Mouse (Mus musculus): ENCODE results near the gene Slc9a7.

Gene Slc9a7

DNA sequence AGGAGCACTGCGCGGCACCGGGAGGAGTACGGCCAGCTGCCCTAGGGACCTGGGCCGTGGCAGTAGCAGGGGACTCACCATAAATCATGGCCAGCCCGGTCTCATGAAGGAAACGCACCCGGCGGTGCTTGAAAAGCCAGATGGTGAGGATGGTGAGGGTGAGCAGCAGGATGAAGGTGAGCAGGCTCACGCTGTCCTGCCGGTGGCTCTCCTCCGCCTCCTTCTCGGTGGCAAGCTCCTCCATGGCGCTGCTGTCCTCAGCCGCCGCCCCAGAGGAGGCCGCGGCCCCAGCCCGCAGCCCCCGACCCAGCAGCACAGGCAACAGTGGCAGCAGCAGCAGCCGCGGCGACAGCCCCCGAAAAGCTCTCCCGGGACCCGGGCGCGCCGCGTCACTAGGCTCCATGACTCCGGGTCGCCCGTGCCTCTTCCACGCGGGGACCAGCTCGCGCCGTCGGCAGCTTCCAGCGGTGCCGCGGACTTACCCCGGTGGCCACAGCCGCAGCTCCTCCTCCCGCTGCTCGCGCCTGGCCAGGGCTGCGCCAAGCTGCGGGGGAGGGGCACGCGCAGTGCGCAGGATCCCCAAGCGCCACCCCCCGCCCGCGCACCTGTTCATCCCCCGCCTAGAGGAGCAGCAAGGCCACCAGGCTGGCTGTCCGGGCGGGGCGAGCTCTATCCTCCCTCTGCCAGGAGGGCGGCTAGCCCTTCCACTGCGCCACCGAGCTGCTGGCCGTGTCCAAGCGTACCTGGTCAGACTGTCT lies at the start of gene Slc9a7:
TSS of gene Slc9a7 (minus strand) at position 526 of the 758 bp plus-strand sequence.
- in situ Hi-C loops (cut with MboI, MseI) = no loop called here

DNA sequence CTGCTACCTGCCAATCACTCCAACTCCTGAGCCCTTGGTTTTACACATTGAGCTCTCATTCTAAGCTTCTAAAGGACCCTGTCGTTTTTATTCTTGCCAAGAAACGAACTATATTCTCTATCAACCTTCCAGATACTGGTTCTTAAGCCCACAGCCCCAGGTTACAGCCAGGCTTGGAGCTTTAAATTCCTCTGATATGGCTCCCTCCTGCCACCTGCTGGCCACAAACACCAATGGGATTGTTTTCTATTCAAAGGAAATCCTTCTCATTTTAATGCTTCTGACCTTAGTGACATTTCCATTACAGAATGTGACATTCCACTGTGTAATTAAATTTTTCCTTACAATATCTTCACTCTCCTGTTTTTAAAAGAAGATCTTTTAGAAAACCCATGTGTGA lies 44.1 kb upstream of the Slc9a7 start:
- in situ Hi-C loops (cut with MboI, MseI) = loop anchor here (5.0 to 25.0 kb wide), 2 partner anchors 173 to 323 kb away; no protein-coding TSS in a partner anchor

DNA sequence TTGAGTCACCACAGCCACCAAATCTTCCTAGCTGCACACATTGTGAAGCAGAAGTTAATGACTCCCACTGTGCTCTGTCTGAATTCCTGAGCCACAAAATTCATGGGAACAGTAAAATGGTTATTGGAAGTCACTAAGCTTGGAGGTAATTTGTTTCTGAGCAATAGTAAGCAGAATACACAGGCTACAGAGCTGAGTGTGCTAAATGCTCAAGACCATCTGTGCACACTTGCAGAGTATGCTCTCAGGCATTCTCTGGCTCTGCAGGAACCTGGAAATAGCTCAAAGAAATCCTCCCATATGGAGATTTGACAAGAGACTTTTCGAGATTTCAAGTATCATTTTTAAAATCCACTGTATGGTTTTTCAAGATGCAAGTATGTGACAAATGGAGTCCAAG lies 41.1 kb upstream of the Slc9a7 start:
- in situ Hi-C loops (cut with MboI, MseI) = loop anchor here in 1 of 2 experiments (25.0 kb wide), 1 partner anchor 320 kb away; no protein-coding TSS in a partner anchor

DNA sequence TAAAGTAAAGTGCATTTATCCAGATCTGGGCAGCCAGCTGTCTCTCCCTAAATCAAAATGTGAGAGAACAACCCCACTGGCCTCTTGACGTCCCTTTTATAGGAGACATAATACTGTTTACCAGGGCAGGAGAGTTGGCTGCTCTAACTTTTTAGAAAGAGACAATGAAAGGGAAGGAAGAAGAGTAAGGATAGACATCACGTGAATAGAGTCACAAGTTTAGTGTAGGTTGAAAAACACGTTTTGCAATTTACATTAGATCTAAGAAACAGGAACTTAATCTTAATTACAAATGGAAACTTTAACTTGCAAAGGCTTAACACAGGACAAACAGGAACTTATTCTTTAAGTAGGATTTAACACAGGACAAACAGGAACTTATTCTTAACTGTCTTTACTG lies 15.6 kb upstream of the Slc9a7 start:
- in situ Hi-C loops (cut with MboI, MseI) = no loop called here

DNA sequence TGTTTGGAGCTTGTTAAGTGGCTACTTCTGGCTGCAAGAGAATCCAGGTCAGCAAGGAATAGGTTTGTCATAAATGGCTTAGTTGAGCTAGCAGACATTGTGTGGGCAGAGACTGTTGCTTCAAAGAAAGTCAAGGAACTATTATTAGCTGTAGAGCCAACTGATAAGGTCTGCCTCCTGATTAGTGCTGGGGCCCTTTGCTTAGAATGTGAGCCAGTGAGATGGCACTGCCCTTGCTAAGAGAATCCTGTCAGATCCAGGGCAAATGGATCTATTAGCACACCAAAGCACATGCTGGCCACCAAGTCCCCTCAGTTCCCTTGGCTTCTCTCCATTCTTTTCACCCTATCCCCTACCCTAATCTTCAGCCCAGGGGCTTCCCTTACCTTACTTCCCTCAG lies 14.3 kb upstream of the Slc9a7 start:
- in situ Hi-C loops (cut with MboI, MseI) = no loop called here

DNA sequence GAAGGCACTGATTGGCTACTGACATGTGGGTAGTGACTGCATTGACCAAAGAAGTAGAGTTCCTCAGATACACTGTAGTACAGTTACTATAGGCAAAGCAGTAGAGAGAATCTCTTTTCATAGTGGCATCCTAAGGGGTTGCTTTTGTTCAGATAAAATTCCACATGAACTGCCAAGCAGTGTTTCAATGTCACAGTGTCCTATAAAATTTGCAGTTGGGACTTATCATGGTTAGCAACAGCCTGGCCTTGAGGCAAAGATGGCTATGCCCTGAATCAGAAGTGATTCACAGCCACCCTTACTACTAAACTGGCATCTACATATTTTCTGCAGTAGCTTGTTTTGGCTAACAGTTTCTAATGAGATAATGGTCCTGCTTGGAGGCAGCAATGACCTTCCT lies 11.7 kb upstream of the Slc9a7 start:
- in situ Hi-C loops (cut with MboI, MseI) = no loop called here

DNA sequence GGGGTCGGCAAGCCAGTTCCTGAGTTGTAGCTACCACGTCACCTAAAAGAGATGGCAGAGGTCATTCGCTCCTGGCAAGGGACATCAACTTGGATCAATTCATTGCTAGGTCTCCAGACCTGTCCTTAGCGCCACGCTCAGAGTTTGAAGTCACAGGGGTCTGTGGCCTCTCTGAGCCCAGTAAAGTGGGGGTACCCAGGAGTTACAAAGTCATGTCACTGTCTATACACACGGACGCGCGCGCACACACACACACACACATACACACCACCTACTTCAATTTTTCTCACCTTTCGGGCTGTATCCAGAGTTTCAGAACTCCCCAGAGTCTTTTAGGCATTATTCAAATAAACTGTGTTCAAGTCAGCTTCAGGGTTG lies 422 bp upstream of the Slc9a7 start:
- in situ Hi-C loops (cut with MboI, MseI) = no loop called here

DNA sequence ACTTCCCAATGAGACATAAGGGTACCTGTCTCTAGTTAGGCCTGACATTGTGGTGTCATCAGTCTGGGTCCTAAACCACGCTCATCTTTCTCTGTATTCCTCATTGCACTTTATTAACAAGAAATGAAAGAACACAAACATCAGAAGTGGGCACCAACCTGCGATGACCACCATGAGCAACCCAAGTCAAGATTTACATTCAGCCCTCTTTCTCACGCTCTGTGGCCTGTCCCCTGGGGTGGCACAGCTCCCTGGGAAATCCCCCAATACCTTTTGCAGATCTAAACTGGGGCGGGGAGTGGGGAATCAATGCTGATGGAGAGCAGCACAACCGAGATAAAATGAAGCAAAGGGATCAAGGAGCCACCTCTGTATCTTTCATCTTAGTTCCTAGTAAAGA lies 892 bp downstream of the Slc9a7 start:
- in situ Hi-C loops (cut with MboI, MseI) = no loop called here

GRCm38 (mm10) chrX:20288674-20289073 lies 2.9 kb downstream of the Slc9a7 start:
- in situ Hi-C loops (cut with MboI, MseI) = no loop called here

- in situ Hi-C loops (cut with MboI, MseI) = no loop called here
These were observed 5.4 kb downstream of the Slc9a7 start for GRCm38 (mm10) chrX:20286254-20286653.

GRCm38 (mm10) chrX:20279424-20279823 lies 12.2 kb downstream of the Slc9a7 start:
- in situ Hi-C loops (cut with MboI, MseI) = no loop called here

DNA sequence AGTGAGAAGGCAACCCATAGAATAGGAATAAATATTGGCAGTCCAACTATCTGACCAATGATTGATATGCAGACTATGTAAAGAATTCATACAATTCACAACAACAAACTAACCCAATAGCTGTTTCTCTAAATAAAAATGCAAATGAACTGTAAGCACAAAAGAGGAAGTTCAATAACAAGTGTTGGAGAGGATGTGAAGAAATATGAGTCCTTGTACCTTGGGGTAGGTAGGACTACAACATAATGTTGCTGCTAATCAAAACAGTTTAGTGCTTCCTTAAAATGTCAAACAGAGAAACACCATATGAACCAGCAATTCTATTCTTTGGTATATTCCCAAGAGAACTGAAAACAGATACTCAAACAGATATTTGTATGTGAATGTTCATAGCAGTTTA lies 17.8 kb downstream of the Slc9a7 start:
- in situ Hi-C loops (cut with MboI, MseI) = no loop called here

GRCm38 (mm10) chrX:20271980-20272379 lies 19.6 kb downstream of the Slc9a7 start:
- in situ Hi-C loops (cut with MboI, MseI) = no loop called here

DNA sequence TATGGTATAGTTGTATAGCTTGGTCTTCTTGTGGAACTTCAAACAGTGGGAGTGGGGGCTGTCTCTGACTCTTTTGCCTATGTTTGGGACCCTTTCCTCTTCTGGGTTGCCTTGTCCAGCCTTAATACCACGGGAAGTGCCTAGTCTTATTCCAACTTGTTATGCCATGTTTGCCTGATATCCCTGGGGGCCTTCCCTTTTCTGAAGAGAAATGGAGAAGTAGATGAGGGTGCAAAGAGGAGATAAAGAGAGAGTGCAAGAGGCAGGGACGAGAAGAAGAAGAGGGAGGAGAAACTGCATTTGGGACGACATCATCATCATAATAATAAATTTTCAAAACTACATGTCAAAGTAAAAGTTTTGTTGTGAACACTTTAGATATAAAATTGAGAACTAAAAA lies 21.6 kb downstream of the Slc9a7 start:
- in situ Hi-C loops (cut with MboI, MseI) = no loop called here

- in situ Hi-C loops (cut with MboI, MseI) = no loop called here
These were observed 27.2 kb downstream of the Slc9a7 start for GRCm38 (mm10) chrX:20264370-20264769.

DNA sequence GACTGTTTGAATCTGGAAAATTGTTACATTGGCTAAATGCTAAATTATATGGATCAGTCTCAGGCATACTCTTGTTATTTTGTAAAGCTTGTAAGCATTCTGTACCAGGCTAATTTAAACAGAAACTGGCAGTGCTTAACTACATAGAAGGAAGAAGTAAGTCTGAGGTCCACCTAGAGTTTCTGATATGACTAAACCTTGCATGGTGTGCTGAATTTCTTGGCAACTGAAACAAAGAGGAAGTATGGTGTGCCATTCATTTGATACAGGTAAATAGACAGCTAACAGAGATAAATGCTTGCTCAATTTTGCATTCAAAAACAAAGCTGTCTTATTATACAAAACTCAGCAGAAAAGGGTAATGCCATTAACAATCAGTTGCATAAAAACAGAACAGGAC lies 63.5 kb downstream of the Slc9a7 start:
- in situ Hi-C loops (cut with MboI, MseI) = no loop called here

DNA sequence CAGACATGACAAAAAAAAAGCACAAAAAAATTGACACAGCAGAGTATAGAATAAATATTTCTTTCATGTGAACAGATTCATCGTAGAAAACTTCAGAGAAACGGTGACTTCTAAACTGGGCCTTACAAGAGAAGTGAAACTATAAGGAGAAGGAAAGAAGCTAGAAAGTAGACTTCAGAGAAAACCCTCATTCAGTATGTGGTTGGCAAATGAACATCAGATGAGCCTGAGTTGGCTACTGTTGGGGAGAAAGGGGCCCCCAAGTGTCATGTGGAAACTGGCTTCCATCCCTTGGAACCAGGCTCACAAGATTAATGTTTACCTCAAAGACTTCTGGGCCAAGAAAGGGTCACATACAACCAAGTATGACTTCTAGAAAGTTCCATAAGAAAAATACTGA lies 70.1 kb downstream of the Slc9a7 start:
- in situ Hi-C loops (cut with MboI, MseI) = no loop called here

DNA sequence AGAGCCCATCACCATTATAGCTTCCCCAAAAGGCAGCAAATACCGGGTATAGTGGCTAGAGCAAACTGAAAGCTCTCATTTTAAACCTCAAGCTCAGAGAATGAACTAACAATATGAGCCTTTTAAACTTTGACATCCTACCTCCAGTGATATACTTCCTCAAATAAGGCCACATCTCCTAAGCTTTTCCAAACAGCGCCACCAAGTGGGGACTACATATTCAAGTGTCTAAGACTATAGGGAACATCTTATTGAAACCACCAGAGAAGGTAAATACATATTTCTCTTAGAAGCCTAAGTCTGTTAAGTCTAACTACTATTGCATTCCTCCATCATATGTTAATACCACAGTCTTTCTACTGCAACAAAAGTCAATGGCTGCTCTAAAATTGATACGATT lies 106.0 kb downstream of the Slc9a7 start:
- in situ Hi-C loops (cut with MboI, MseI) = no loop called here

DNA sequence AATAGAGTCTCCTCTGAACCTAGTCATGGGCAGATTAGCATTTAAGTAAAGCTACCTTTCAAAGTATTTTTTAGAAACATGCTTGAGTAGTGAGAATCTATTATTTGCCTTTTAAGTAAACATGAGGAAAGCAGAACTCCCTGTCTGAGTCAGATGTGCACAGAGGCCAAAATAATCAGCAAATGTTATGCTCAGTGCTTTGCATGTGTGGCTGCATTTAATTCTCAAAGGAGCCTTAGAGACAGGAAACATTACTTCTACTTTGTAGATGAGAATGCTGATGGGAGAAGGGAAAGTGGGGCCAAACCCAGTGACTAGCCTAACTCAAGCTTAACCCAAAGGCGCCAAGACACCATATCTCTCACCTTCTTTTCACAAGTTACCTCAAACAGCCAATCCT lies 114.8 kb downstream of the Slc9a7 start:
- in situ Hi-C loops (cut with MboI, MseI) = no loop called here

DNA sequence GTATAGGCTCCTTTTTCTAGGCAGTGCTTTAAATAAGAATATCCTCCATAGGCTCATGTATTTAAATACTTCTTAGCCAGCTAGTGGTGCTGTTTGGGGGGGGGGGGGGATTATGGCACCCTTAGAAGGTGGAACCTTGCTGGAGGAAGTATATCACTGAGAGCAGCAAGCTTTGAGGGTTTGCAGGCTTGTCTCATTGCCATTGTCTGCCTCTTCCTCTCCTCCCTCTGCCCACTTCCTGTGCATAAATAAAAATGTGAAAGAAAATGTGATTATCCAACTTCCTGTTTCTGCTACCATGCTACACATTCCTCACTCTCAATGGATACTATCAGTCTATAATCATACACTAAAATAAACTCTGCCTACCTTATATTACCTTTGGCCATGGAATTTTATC lies 123.2 kb downstream of the Slc9a7 start:
- in situ Hi-C loops (cut with MboI, MseI) = no loop called here

GRCm38 (mm10) chrX:20164984-20165383 lies 126.6 kb downstream of the Slc9a7 start:
- in situ Hi-C loops (cut with MboI, MseI) = loop anchor here in 1 of 2 experiments (5.0 kb wide), 1 partner anchor 172 kb away; no protein-coding TSS in a partner anchor

GRCm38 (mm10) chrX:20162322-20162711 lies 129.3 kb downstream of the Slc9a7 start:
- in situ Hi-C loops (cut with MboI, MseI) = loop anchor here in 1 of 2 experiments (5.0 kb wide), 1 partner anchor 175 kb away; no protein-coding TSS in a partner anchor

GRCm38 (mm10) chrX:20161687-20162321 lies 129.8 kb downstream of the Slc9a7 start:
- in situ Hi-C loops (cut with MboI, MseI) = loop anchor here in 1 of 2 experiments (5.0 kb wide), 1 partner anchor 175 kb away; no protein-coding TSS in a partner anchor

All from T-helper 17 cell (primary cell).